Mouse (Mus musculus): Measurements from ENCODE around the gene Prrg1.

- TF ChIP-seq POLR2A (IDR thresholded peaks at IDR 0.05; ENCODE audit: insufficient read depth, low read length) (no peak), CTCF (IDR thresholded peaks at IDR 0.05; ENCODE audit: low read depth, low read length) (no peak), EP300 (IDR thresholded peaks at IDR 0.05; ENCODE audit: insufficient read depth, low read depth, low read length) (no peak)
Measured at GRCm38 (mm10) chrX:78552704-78553103, 31.0 kb downstream of the Prrg1 start.
